15 mouse cellular contexts compared by ENCODE assay signal in genomic region chr1:132396705-132397104, GRCm38 (mm10).
"Had no signal": no experiment of that assay in that cellular context is flagged by ENCODE, and none has a peak within 500 bp of the region (broad histone marks: within the 10 kb centered on the region; RNA-seq: fewer than 3 reads in every experiment).

No protein-coding gene starts in this region.

- H3K4me2 ChIP-seq: lung, embryonic 15.5 days; midbrain, embryonic 11.5 days; midbrain, embryonic 13.5 days; midbrain, embryonic 15.5 days; neural tube, embryonic 12.5 days had no signal

- H3K9me3 ChIP-seq: lung, embryonic 15.5 days; midbrain, embryonic 13.5 days; midbrain, embryonic 15.5 days; neural tube, embryonic 12.5 days had no signal

- H3K9ac ChIP-seq: lung, embryonic 15.5 days; midbrain, embryonic 13.5 days; midbrain, embryonic 15.5 days; neural tube, embryonic 12.5 days had no signal

- H3K27me3 ChIP-seq: lung, embryonic 15.5 days; midbrain, embryonic 13.5 days; midbrain, embryonic 15.5 days; neural tube, embryonic 12.5 days had no signal

- DNase-seq: lung, adult 2 months; lung, postnatal 14 days; lung, postnatal 36 days; right cerebral cortex, postnatal 14 days; thymus, adult 18-20 months; thymus, postnatal 14 days; thymus, postnatal 36 days had no signal

- H3K36me3 ChIP-seq: lung, embryonic 15.5 days; midbrain, embryonic 13.5 days; midbrain, embryonic 15.5 days; neural tube, embryonic 12.5 days had no signal

- H3K4me3 ChIP-seq: lung, embryonic 15.5 days; megakaryocyte, embryonic 14.5 days; midbrain, embryonic 13.5 days; midbrain, embryonic 15.5 days; neural tube, embryonic 12.5 days had no signal

- H3K27ac ChIP-seq: lung, embryonic 15.5 days; macrophage; midbrain, embryonic 13.5 days; midbrain, embryonic 15.5 days; neural tube, embryonic 12.5 days had no signal

- H3K4me1 ChIP-seq: neural tube, embryonic 12.5 days had no signal

- ATAC-seq: lung, postnatal 0 days; midbrain, embryonic 13.5 days; midbrain, embryonic 15.5 days had no signal
